Mouse (Mus musculus) right cerebral cortex, adult 2 months (tissue): ENCODE results near the gene Clcn5.

ENCODE experiments used
- DNase-seq, 2 experiments: peaks; one replicate each; pipeline ENCODE4 v3.0.0; 2021 to 2022; ENCODE audit warnings: low spot score in 2 of 2

The Clcn5 gene

DNA sequence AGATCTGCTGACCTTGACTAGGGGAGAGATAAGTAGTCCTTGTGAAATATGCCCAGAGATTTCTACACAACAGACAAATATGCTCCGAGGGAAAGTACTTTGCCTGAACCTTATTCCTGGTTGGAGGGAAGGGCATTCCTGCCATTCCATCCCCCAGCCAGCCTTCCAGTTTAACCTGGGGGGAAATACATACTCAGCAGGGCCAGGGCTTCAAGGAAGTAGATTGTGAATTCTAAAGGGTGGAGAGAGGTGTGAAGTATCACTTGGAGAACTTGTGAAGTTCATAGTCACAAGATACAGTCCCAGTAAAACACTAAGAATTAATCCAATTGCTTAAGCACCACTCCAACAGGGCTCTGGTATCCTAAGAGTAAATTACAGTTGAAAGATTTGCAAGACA lies 121.3 kb downstream of the Clcn5 start:
- no peak for DNase-seq

DNA sequence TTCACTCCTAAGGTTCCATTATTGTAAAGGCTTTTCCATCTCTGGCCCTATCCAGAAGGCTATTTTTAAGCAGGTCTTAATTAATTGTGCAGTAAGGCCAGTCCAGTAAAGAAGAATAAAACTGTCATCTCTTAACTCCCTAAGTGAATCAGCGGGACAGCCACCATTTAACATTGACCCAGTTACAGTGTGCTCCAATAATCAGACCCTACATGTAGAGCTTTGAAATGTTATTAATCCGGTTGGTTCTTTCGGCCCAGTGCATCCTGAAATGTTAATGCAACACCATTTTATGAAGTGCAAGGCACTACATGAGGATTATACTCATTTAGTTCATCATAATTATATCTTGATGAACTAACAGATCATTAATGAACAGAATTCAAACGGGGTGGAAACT lies 128.3 kb downstream of the Clcn5 start:
- no peak for DNase-seq

DNA sequence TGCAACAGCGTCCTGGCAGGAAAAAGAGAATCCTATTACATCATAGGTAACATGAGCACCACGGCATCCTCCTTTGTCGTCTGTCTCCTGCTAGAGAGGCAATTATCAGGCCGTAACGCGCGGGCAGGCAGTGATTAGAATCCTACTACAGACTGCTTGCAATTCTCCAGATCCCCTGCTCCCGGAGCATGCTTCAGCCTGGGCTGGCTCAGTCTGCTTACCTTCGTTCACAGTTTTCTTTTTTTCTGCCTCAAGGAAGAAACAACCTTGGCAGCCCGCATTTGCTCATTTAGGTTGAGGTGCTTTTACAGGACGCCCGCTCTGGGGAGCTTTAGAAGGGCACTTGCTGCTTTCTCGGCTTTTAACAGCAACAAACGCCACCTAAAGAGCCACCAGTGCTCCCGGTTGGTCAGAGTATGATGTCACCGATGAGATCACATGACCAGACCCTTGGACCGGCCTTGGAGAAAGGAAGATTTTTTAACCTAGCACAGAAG lies 130.8 kb downstream of the Clcn5 start:
- DNase-seq, result peak; percentile 21 to 27

DNA sequence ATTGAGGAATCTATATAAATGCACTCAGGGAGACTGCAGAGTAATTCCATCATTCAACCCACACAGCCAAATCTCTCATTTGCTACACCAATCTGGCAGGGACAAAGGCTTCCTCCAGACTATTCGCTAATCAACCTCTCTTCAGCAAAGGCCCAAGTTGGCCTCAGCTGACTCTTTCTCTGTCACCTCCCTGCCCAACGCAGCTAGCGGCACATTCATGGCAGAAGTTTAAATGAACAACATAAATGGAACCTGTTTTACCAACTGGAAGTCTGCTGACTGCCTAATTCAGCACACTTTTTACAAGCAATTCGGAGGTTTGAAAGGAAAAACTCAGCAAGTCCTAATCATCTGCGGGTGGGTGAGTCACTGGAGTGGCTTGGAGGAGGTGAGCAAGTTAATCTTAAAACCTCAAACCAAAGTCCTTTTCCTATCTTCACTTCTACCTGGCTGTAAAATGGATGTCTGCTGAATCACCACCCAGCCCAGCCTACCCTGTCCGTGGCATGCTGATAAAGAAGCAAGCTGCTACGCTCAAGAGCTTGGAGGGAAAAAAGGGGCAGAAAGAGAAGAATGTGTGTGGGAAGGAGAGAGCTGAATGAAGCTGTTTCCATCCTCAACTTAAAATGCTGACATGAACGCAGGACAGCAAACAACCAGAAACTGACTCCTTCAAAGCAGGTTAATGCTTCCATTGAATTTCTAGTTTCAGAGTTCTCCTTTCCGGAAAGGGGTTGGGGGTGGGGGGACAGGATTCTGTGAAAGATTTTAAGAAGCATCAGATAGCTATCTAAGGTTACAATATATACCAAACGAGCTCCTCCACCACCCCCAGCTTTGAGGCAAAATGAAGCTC lies 131.5 kb downstream of the Clcn5 start:
- peak; percentile 3 to 16 for DNase-seq

DNA sequence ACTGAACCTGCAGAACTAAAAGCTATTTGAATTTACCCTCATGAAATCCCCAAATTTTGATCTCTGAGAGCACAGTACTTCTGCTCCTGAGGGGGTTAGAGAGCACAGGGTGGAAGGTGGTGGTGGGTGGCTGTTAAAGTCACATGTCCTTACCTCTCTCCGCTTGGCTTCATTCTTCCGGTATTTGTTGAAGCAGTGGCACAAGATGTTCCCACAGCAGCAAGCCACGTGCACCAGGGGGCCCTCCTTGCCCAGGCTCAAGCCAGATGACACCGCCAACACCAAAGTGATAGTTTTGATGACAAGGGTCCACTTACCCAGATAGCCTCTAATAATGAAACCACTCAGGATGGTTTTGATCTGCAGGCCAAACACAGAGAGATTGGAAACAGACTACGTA lies 149.0 kb downstream of the Clcn5 start:
- DNase-seq, result no peak

DNA sequence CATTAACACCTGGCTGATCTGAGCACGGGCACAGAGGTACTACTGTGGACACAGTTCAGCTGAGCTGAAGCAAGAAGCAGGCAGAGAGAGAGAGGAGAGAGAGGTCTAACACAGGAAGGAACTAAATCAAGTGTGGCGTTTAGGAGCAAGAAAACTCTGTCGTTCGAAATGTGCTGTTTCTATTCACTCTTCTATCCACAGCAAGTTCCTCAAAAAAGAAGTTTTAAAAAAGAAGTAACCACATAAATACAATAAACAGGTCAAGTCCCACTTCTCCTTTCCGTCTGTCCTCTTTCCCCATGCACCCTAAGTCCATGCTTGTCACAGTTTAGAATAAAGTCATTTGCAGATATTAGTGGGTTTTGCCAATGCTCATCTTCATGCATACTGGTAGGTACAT lies 150.4 kb downstream of the Clcn5 start:
- no peak for DNase-seq

DNA sequence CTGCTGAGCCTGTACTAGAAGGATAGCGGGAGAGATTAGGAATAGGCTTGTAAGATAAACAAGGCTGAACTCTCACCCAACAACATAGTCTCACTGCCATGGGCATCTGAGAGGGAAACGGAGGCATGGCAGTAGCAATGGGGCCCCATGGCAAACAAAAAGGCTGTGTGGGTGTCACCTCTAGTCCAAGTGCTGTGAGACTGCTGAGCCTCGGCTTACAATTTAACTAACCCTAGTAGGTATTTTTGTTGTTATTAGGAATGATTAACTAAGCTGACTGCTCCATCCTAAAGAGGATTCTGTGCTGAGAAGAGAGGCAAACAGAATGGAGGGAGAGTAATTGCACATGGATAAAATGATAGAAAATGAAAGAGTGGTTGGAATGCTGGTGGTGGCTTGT lies 161.2 kb downstream of the Clcn5 start:
- DNase-seq, result no peak

DNA sequence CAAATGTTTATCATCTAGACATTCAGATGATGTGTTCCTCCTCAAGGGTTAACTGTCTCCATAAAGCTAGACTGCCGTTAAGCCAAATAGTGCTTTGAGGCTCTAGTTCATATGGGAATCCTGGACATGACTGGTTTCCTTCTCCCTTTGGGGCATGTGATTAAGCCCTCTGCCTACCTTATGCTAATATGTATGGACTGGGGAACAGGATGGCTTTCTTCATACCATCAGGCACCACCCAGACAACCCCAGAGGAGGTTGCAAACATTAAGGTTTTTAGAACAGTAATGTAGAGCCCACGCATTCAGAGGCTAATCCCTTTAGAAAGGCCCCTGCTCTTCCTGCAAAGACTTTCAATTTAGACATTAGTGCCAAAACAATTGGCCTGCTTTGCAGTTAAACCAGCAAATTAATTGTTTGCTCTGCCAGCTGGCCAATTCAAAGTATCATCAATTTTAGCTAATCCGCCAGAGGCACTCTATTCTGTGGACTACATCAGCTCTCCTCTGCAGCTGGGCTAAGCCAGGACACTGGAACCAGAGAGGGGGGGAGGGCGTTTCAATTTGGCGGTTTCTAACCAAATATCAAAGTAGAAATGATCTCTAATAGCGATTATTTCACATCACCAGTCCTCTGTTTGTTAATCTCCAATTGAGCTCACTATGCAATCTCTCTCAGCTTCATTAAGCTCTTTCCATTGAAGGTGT lies 163.0 kb downstream of the Clcn5 start:
- no peak for DNase-seq

DNA sequence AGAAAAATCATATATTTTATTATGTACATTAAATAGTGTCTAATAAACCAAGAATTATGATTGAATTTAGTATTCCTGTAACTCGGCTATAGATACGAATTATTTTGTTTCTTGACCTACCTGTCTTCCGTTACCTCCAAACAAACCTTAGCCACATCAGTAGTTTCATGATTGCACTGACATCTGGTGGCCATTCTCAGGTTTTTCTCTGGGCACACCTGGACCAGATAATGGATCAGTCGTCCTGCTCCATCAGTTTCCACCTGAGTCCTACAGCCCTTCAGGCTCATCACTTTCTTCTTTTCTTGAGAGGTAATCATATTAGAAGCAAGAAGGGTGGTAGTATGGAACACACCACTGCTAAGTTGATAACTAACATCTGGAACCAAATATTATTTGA lies 169.0 kb downstream of the Clcn5 start:
- DNase-seq, result no peak

DNA sequence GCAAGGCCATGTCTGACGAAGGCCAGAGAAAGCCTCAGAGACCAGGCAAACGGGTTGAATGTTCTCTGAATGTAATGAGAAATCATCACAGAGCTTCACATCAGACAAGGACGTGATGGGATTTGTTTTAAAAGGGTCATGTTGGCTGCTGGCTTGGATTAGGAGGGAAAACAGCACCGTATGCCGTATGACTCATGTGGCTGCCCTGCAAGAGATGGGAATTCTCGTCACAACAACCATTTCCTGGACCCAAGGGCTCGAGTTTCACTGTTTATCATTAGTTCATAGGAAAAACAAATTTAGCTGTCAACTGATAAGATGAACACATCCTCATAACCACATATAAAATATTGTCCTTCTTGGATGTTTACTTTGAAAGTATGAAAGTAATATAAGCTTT lies 173.0 kb downstream of the Clcn5 start:
- DNase-seq, result no peak

DNA sequence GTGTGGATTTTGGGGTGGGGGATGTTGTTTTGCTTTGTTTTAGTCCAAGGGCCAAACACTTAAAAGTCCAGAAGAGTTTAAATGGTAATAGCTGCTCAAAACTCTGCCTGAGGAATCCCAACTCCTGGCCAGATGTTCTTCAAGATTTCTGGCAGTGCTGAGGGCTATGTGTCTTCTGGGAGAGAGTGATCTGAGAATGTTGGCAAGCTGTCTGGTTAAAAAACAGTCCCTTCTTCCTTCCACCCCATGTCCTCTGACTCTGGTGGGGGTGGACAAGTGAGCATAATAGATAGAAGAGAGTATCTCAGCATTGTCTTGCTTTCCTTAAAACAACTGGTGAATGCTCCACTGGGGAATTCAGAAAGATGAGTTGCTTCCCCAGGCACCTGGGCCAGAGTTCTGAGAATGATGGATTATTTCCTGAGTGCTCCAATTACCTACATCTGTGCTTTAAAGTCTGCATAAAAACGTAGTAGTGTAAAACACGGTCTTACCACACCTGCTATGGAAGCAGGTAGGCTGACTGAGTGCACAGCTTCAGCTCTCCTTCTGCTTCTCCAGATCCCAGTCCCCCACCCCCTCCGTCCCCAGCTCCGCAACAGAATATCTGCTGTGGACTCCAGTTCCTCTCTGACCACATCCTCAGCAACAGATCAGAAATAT lies 197.4 kb downstream of the Clcn5 start:
- DNase-seq, result no peak

DNA sequence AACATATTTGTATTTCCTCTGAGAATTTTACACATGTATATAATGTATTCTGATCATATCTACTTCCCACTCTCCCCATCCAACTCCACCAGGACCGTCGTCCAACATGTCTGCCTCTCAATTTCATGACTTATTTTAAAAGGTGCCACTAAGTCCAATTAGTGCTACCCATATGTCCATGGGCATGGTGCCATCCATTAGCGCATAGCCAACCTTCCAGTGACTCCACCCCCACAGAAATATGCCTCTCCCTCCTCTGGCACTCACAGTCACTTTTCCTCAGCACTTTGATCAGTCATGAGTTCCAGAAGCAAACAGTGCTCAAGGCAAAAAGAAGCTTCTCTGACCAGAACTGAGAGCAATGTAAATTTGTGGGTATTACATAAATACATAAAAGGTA lies 204.3 kb downstream of the Clcn5 start:
- no peak for DNase-seq
